Mouse (Mus musculus) embryo, embryonic 10 days (tissue): ENCODE measurements at regions not wholly inside any gene's neighbourhood (a gene's known extent, or its start where the extent isn't known, plus 50 kb on each side); places are given as distances from the start of the nearest gene placed in this dataset.

Experiments used
- DNase-seq: peaks from one replicate; pipeline ENCODE4 v3.0.0-alpha.2; 2015; ENCODE audit warnings: low spot score

- no peak for DNase-seq
These were observed 143.0 kb upstream of the Cpeb2 start for GRCm38 (mm10) chr5:43089941-43090340.

- DNase-seq: no peak
These were observed 139.2 kb upstream of the Cpeb2 start for GRCm38 (mm10) chr5:43093647-43094326.

- DNase-seq: peak; percentile 22
These were observed 138.6 kb upstream of the Cpeb2 start for GRCm38 (mm10) chr5:43094329-43094898.

- no peak for DNase-seq
These were observed 130.9 kb upstream of the Cpeb2 start for GRCm38 (mm10) chr5:43102000-43102459.

GRCm38 (mm10) chr5:43102590-43102989 lies 130.4 kb upstream of the Cpeb2 start:
- no peak for DNase-seq

DNA sequence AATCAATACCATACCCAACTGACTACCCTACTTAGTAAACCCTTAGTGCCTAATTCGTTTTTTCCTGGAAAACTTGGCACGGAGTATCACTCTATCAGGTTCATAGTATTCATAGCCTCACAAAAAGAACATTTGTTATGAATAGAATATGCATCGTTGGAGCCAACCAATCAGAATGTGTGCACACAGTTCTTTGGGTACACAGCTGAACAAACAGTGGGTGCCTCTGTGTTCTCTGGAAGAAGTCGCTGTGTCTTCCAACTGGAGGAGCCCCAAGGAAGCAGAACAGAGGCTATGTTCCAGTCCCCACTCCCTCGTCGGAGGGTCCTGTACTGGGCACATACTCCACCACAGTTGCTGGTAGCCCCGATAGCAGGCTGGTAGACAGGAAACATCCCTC lies 129.2 kb upstream of the Cpeb2 start:
- no peak for DNase-seq

DNA sequence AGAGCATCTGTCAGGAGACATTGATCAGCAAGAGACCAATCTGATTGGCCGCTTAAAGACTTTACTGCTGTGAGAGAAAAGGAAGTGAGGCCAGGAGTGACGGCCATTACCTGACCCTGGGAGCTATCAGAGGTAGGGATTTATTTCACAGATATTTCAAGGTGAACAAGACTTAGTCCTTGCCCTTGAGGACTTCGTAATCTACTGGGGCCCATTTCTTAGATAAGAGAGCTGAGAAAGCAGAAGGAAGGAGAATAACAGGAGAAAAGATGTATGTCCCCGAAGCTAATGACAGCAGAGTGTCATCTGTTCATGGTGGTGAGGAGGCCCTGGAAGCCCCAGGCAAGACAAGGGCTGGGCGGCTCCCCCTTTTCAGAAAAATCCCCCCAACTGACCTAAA lies 127.4 kb upstream of the Cpeb2 start:
- DNase-seq: no peak

- no peak for DNase-seq
These were observed 125.3 kb upstream of the Cpeb2 start for GRCm38 (mm10) chr5:43107436-43108259.

DNA sequence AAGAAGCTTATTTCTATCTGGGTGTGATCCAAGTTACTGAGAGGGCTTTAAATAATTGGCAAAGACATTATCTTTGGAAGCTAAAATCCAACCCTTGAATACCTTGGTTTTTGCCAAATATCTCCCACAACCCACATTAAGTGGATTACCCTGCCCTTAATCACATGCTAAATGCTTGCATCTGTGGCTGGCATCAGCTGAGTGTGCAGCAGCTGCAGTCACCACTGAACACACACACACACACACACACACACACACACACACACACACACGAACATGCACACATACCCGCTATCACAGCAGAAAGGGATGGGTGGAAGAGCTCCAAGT lies 124.7 kb upstream of the Cpeb2 start:
- no peak for DNase-seq

GRCm38 (mm10) chr5:43110122-43110521 lies 122.8 kb upstream of the Cpeb2 start:
- no peak for DNase-seq

- no peak for DNase-seq
These were observed 121.2 kb upstream of the Cpeb2 start for GRCm38 (mm10) chr5:43111740-43112139.

DNA sequence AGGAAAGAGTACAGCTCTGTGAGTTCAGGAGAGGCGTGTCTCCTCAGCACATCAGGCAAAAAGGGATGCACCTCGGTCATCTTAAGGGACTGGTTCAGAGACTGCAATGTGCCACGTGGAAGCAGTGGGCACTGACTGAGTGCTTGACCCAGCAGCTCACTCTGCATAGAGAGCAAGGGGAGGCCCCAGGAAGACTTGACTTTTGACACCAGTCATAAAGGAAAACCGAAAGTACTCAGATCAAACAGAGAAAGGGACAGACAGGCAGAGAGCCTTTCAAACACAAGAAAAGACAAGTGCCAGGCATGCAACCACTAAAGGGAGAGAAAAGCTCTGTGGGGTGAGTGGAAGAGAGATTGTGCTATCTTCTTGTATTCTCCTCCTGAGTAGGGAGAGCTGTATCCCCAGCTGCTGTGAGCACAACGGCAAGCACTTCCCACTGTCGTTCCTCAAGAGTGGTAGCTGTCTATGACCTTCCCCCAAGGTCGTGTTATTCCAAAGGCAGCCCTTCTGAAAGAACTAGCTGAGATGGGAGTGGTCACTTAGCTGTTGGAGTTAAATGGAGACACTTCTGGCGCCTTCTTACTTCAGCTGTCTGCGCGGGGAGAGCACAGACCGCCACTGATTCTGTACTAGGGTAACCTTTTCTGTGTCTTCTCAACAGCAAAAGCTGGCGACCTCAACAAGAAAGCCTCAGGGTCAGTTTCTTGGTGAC lies 119.4 kb upstream of the Cpeb2 start:
- DNase-seq: no peak

DNA sequence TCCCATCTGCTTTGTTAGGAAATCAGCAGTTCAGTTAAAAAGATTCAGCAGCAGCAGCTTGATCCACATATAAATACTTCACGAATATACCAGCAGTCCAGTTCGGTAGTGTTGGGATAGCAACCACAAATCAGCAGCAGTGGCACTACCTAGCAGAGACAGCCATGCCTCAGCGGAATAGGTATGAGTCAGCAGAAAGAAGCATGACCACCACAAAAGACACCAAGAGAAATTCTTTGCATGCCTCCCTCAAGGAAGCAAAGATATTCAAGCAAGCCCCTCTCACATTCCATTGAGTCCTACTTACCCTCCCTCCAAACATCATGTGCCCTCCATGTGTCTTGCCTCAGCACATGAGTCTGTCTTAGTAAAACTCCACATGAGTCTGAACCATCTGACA lies 117.5 kb upstream of the Cpeb2 start:
- DNase-seq: no peak

GRCm38 (mm10) chr5:43116821-43117220 lies 116.1 kb upstream of the Cpeb2 start:
- DNase-seq: peak; percentile 5

DNA sequence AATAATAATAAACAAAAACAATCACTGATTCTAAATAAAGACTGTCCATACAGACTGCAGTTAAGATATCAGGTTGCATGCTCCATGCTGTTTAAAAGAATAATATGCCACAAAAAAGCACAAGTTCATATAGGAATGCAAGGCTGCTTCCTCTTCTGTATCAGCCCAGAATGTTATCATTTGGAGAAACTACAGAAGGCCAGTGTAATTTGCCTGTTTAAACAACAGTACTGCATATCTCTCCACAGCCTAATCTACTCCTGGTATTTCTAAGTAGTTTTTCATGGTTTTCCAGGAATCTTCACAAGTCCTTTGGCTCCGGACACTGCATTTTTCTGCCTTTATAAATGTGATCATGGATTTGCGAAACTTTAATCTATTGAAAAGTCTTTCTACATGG lies 111.9 kb upstream of the Cpeb2 start:
- no peak for DNase-seq

GRCm38 (mm10) chr5:43124301-43124700 lies 108.7 kb upstream of the Cpeb2 start:
- DNase-seq: no peak

DNA sequence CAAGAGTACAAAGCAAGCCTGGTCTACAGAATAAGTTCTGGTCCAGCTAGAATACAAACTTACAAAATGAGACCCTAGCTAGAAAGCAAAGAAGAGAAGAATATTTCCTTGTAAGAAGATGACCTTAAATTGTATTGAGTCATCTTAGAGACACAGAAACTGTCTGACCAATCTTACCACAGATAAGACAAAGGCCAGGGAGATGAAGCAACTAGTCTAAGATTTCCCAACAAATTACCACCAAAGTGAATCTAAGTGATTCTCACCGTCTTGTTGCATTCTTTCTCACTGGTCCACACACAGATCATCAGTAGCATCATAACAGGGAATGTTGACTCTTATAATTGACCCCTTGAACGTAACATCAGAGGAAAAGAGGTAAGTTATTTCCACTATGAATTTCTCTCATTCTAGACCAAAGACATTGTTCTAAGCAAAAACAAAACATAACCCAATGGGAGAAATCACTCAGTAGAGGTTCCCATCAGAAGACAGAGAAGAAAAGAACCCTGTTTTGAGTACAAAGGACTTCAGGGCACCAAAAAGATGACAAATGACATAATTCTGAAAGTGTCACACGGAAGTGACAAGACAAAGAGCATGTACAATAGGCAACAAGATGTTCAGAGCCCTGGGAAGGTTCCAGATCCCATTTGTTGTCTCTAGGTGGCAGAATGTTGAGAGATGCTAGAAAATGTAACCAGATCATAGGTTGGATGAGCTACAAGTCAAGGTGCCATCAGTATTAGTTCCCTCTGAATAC lies 107.0 kb upstream of the Cpeb2 start:
- no peak for DNase-seq

DNA sequence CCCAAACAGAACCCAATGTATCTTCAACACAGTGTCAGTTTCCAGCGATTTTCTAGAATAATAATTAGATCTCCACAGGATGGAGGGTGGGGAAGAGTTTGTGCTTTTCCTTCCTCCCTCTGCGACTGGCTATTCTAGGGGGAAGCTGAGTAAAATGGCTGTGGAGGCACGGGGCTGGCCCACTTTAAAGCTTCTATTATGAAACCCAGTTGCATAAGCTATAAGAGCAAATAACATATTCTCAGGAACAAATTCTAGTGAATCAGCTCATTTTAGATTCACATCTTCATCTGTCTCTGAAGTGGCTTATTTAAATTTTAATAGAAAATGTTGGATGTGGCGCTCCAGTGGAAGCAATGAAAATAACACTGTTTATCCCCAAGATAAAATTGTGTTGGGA lies 102.6 kb upstream of the Cpeb2 start:
- no peak for DNase-seq

DNA sequence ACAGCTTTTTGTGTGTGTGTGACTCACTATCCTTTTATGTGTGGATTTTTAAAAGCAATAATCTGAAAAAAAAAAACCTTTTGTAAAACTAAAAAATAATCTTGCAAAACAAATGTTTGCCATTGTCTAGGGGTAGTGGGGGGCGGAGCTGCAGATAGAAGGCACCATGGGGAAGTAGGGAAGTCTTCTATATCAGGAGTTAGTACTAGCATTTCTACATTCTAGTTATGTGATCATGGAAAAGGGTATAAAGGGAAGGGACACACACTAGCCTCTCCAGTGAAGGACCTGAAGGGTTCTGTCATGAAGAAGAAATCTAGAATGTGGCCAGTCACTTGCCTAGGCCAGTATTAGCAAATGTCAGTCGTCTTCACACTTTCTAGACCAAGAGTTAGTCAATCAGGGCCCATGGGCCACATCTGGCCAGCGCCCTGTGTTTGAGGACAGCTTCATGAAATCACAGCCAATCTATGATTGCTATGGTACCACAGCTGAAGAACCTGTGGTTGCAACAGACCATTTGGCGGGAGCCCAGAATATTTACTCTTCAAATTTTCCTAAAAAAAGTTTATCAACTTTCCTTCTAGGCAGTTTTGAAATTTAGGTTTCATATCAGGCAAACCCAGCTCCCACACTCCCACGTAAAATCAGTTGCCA lies 101.9 kb upstream of the Cpeb2 start:
- no peak for DNase-seq

- no peak for DNase-seq
These were observed 99.3 kb upstream of the Cpeb2 start for GRCm38 (mm10) chr5:43133672-43134071.

GRCm38 (mm10) chr5:43136142-43136541 lies 96.8 kb upstream of the Cpeb2 start:
- no peak for DNase-seq
